Mouse (Mus musculus): Measurements from ENCODE around the gene Tmem266. TPM values are rescaled to one million over a fixed set of nuclear protein-coding genes. Genes with fewer than 3 reads are reported as not detected.

Gene Tmem266
- polyA plus RNA-seq (2015; fragmentation: Nextera tagmentation; extraction: Ambion mirVana), result 5.0 and 5.4 TPM in 2 replicates

DNA sequence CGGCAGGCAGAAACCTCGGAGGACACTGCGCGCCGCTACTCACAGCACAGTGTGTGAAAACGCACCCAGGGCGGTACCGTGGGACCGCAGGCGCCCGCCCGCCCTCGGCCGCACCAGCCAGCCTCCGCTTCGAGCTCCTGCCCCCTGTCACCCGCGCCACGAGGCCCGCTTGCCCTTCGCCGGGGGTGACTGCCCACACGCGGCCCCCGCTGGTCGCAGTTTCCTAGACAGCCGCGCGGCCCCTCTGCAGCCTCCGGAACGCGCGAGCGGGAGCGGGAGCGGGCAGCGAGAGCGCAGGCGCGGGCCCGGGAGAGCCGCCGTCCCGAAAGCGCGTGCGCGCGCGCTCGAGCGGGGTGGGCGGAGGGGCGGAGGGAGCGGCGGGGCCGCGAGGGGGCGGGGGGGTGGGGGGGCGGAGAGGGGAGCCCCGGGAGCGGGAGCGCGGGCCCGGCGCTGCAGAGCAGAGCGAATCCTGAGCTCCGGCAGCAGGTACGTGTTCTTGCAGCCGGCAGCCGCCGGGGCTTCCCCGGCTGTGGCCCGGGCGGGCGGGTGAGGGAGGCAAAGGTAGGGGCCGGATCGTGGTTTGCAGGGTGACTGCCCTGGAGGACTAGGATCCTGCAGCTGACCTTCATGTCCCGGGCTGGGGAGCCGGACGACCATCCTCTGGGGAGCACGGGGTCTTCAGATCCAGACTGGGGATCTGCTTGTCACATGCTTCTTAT is at the start of gene Tmem266, which contains the start of gene Nrg4:
TSS of gene Tmem266 (plus strand) at position 399 of the 719 bp plus-strand sequence.
TSS of gene Nrg4 (minus strand) at position 330 of the 719 bp plus-strand sequence.
- Histone ChIP-seq H3K9me3 (replicated peaks) (no peaks in the 10 kb centered on the region), H3K4me1 (peaks cover 21% of the 10 kb centered on the region), H3K4me2 (peak within 1 kb of the TSS; percentile 76), H3K36me3 (no peaks in the 10 kb centered on the region), H3K9ac (replicated peaks) (peak within 1 kb of the TSS; percentile 78), H3K4me3 (replicated peaks) (peak within 1 kb of the TSS; percentile 77), H3K27me3 (replicated peaks) (0 out of 2 replicates have a peak, but pooled peaks cover 10% of the 10 kb centered on the region), H3K27ac (replicated peaks) (peak within 1 kb of the TSS; percentile 83)
- ATAC-seq (ENCODE audit: low FRiP score), result peak; percentile 91
- WGBS, result under 1% methylated on average over 61 of the region's 82 CpGs

DNA sequence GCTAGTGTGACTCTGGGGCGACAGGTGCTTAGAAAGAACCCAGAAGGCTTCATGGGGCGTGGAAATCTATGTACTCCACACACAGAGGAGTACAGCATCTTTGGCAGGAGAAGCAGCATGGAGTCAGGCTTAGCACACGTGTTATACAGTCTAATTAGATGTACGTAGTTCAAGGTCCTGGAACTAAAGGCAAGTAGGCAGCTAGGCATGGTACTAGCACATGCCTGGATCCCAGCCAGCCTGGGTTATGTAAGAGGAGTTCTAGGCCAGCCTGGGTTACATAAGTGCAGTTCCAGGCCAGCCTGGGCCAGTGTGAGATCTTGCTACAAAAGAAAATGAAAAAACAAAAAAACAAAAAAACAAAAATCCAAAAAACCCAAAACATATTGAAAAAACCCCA is 49.2 kb upstream of the Tmem266 start:
- Histone ChIP-seq H3K4me2 (no peak overlapping the region), H3K4me1 (no peaks in the 10 kb centered on the region), H3K27me3 (replicated peaks) (no peaks in the 10 kb centered on the region), H3K9me3 (replicated peaks) (no peaks in the 10 kb centered on the region), H3K36me3 (no peaks in the 10 kb centered on the region), H3K9ac (replicated peaks) (no peak overlapping the region), H3K27ac (replicated peaks) (no peak overlapping the region), H3K4me3 (replicated peaks) (no peak overlapping the region)
- no peak for ATAC-seq (ENCODE audit: low FRiP score)
- 54% methylated on average over 4 of the region's 4 CpGs for WGBS

- no peak for ATAC-seq (ENCODE audit: low FRiP score)
- Histone ChIP-seq H3K4me3 (replicated peaks) (no peak overlapping the region), H3K27ac (replicated peaks) (no peak overlapping the region), H3K27me3 (replicated peaks) (0 out of 2 replicates have a peak, but pooled peaks cover 2% of the 10 kb centered on the region), H3K4me2 (no peak overlapping the region), H3K9ac (replicated peaks) (no peak overlapping the region), H3K9me3 (replicated peaks) (no peaks in the 10 kb centered on the region), H3K4me1 (0 out of 2 replicates have a peak, but pooled peaks cover 3% of the 10 kb centered on the region), H3K36me3 (no peaks in the 10 kb centered on the region)
- 91% methylated on average over 8 of the region's 8 CpGs for WGBS
Observed at GRCm38 (mm10) chr9:55279114-55279825, 47.4 kb upstream of the Tmem266 start.

DNA sequence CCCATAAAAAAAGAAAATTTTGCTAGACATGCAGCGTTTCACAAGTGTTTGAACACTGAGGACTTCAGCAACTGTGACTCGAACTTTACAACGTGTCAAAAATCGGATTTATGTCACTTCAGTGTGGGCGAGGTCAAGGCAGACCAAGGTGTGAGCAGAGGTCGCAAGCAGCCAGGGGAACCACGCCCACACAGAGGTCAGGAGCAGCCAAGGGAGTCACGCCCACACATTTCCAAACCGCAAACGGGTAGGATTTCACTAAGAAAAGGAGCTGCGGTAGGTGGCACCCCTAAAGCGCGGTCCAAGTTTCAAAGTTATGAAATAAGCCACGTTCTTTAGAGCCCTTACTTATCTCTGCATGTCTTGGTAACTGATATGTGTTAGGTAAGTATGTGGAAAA is 43.2 kb upstream of the Tmem266 start:
- 9% methylated on average over 14 of the region's 14 CpGs for WGBS
- H3K27ac ChIP-seq (replicated peaks), result no peak overlapping the region
- H3K36me3 ChIP-seq, result no peaks in the 10 kb centered on the region
- 0 out of 2 replicates have a peak, but pooled peaks cover 2% of the 10 kb centered on the region for H3K27me3 ChIP-seq (replicated peaks)
- H3K9ac ChIP-seq (replicated peaks), result no peak overlapping the region
- H3K4me3 ChIP-seq (replicated peaks), result no peak overlapping the region
- no peak for ATAC-seq (ENCODE audit: low FRiP score)
- H3K4me2 ChIP-seq, result no peak overlapping the region; the same call in 1 of the 2 replicates
- H3K9me3 ChIP-seq (replicated peaks), result no peaks in the 10 kb centered on the region
- 0 out of 2 replicates have a peak, but pooled peaks cover 3% of the 10 kb centered on the region for H3K4me1 ChIP-seq

- Histone ChIP-seq H3K9ac (replicated peaks) (no peak overlapping the region), H3K4me2 (no peak overlapping the region), H3K27ac (replicated peaks) (no peak overlapping the region), H3K4me3 (replicated peaks) (no peak overlapping the region), H3K36me3 (no peaks in the 10 kb centered on the region), H3K27me3 (replicated peaks) (0 out of 2 replicates have a peak, but pooled peaks cover 2% of the 10 kb centered on the region), H3K4me1 (0 out of 2 replicates have a peak, but pooled peaks cover 3% of the 10 kb centered on the region), H3K9me3 (replicated peaks) (no peaks in the 10 kb centered on the region)
- WGBS, result 87% methylated on average over 3 of the region's 3 CpGs
- no peak for ATAC-seq (ENCODE audit: low FRiP score)
Observed at GRCm38 (mm10) chr9:55285197-55285596, 41.5 kb upstream of the Tmem266 start.

DNA sequence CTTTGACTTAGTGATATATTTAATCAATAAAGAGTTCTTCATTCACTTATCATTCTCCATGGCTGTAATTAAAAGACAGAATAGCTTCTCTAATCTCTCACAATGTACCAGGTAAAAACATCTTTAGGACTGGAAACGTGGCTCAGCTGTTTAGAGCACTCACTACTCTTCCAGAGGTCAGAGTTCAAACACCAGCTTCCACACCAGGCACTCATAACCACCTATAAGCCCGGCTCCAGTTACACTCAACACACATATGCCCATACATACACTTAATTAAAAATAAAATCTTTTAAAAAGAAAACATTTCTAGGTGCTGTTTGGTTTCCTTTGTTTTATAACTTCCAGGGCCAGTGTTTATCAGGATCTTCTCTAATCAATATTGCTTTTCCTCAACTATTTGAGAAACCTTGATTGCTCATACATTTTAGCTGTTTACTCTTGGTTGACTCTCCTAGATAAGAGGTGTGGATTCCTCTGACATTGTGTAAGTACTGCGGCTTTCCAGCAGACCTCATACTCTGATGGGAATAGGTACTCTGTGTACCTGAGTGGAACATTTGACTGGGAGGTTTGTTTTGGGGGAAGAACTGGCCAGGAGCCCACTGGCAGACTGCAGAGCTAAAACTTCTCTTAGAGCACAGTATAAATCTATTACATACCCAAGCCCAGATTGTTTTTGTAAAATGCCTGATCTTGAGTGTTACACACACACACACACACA is 37.1 kb upstream of the Tmem266 start:
- Histone ChIP-seq H3K4me1 (no peaks in the 10 kb centered on the region), H3K9ac (replicated peaks) (no peak overlapping the region), H3K36me3 (no peaks in the 10 kb centered on the region), H3K27me3 (replicated peaks) (no peaks in the 10 kb centered on the region), H3K9me3 (replicated peaks) (no peaks in the 10 kb centered on the region), H3K4me3 (replicated peaks) (no peak overlapping the region), H3K4me2 (no peak overlapping the region), H3K27ac (replicated peaks) (no peak overlapping the region)
- 78% methylated on average over 3 of the region's 3 CpGs for WGBS
- no peak for ATAC-seq (ENCODE audit: low FRiP score)

- Histone ChIP-seq H3K4me2 (no peak overlapping the region), H3K9ac (replicated peaks) (no peak overlapping the region), H3K36me3 (no peaks in the 10 kb centered on the region), H3K4me3 (replicated peaks) (no peak overlapping the region), H3K27ac (replicated peaks) (no peak overlapping the region), H3K27me3 (replicated peaks) (no peaks in the 10 kb centered on the region), H3K4me1 (no peaks in the 10 kb centered on the region), H3K9me3 (replicated peaks) (no peaks in the 10 kb centered on the region)
- 94% methylated on average over 4 of the region's 4 CpGs for WGBS
- ATAC-seq (ENCODE audit: low FRiP score), result no peak
Observed at GRCm38 (mm10) chr9:55291966-55292365, 34.7 kb upstream of the Tmem266 start.

DNA sequence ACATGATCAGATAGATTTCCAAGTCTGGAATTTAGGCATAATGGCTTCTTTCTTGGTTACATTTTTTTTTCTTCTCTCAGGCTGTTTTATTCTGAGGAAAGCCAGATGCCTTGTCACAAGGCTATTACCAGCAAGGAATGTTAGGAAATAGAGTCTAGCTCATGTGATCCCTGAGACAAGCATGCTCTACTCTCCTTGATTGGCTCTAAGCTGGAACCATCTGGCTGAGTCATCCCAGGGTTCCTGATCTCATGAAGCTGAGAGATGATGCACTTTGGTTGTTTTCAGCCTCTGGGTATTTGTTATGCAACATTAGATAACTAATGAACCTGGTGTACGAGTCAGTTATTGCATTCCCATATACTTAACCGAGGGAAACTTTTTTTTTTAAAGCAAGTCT is 30.5 kb upstream of the Tmem266 start:
- Histone ChIP-seq H3K4me3 (replicated peaks) (no peak overlapping the region), H3K4me2 (no peak overlapping the region), H3K27ac (replicated peaks) (no peak overlapping the region), H3K27me3 (replicated peaks) (no peaks in the 10 kb centered on the region), H3K9ac (replicated peaks) (no peak overlapping the region), H3K36me3 (no peaks in the 10 kb centered on the region), H3K4me1 (no peaks in the 10 kb centered on the region), H3K9me3 (replicated peaks) (no peaks in the 10 kb centered on the region)
- no peak for ATAC-seq (ENCODE audit: low FRiP score)
- WGBS, result 60% methylated on average over 2 of the region's 2 CpGs

DNA sequence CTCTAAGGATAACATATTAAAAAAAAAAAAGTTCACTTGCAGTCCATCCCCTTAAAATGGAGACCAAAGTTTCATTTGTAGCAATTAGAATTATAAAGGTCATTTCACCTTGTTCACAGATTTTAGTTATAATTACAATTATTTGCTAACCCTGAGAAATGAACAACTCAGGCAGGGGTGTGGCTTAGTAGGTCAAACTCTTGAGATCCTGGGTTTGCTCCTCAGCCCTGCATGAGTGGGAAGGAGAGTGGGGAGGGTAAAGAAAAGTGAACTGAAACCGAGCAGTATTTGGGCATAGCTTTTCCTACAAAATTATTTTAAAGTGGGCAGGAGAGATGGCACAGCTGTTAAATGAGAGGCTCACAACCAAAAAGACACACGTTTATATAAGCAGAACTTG is 19.6 kb upstream of the Tmem266 start:
- Histone ChIP-seq H3K27me3 (replicated peaks) (no peaks in the 10 kb centered on the region), H3K4me3 (replicated peaks) (no peak overlapping the region), H3K27ac (replicated peaks) (no peak overlapping the region), H3K4me1 (no peaks in the 10 kb centered on the region), H3K4me2 (no peak overlapping the region), H3K36me3 (no peaks in the 10 kb centered on the region), H3K9me3 (replicated peaks) (no peaks in the 10 kb centered on the region), H3K9ac (replicated peaks) (no peak overlapping the region)
- 66% methylated on average over 2 of the region's 2 CpGs for WGBS
- no peak for ATAC-seq (ENCODE audit: low FRiP score)

- no peak overlapping the region for H3K4me2 ChIP-seq
- no peak for ATAC-seq (ENCODE audit: low FRiP score)
- no peak overlapping the region for H3K27ac ChIP-seq (replicated peaks)
- H3K9ac ChIP-seq (replicated peaks), result no peak overlapping the region
- no peak overlapping the region for H3K4me3 ChIP-seq (replicated peaks)
- H3K27me3 ChIP-seq (replicated peaks), result no peaks in the 10 kb centered on the region
- H3K36me3 ChIP-seq, result no peaks in the 10 kb centered on the region
- 80% methylated on average over 5 of the region's 5 CpGs for WGBS
- no peaks in the 10 kb centered on the region for H3K9me3 ChIP-seq (replicated peaks)
- no peaks in the 10 kb centered on the region for H3K4me1 ChIP-seq
Observed at GRCm38 (mm10) chr9:55307557-55307956, 19.2 kb upstream of the Tmem266 start.

- Histone ChIP-seq H3K4me1 (no peaks in the 10 kb centered on the region), H3K36me3 (no peaks in the 10 kb centered on the region), H3K27me3 (replicated peaks) (no peaks in the 10 kb centered on the region), H3K27ac (replicated peaks) (no peak overlapping the region), H3K4me3 (replicated peaks) (no peak overlapping the region), H3K9ac (replicated peaks) (no peak overlapping the region), H3K9me3 (replicated peaks) (no peaks in the 10 kb centered on the region), H3K4me2 (no peak overlapping the region)
- no peak for ATAC-seq (ENCODE audit: low FRiP score)
- 79% methylated on average over 5 of the region's 5 CpGs for WGBS
Observed at GRCm38 (mm10) chr9:55308455-55308854, 18.3 kb upstream of the Tmem266 start.

Data from neural tube, embryonic 15.5 days (tissue).